Mouse (Mus musculus) gastrocnemius, adult 18-20 months (tissue): ENCODE measurements around the gene Car9. TPM values are rescaled to one million over a fixed set of nuclear protein-coding genes. Genes with fewer than 3 reads are reported as not detected.

Experiments used
- DNase-seq: peaks from one replicate; pipeline ENCODE4 v3.0.0; 2021; ENCODE audit warnings: low spot score
- total RNA-seq, 2 experiments: library from RNA; stranded (reverse); gene quantifications; 2 replicates each; pipeline ENCODE4 v1.2.3; 2021

The Car9 gene
- total RNA-seq, 2 experiments from 2014 or later, result 1.4 to 2.6 TPM

DNA sequence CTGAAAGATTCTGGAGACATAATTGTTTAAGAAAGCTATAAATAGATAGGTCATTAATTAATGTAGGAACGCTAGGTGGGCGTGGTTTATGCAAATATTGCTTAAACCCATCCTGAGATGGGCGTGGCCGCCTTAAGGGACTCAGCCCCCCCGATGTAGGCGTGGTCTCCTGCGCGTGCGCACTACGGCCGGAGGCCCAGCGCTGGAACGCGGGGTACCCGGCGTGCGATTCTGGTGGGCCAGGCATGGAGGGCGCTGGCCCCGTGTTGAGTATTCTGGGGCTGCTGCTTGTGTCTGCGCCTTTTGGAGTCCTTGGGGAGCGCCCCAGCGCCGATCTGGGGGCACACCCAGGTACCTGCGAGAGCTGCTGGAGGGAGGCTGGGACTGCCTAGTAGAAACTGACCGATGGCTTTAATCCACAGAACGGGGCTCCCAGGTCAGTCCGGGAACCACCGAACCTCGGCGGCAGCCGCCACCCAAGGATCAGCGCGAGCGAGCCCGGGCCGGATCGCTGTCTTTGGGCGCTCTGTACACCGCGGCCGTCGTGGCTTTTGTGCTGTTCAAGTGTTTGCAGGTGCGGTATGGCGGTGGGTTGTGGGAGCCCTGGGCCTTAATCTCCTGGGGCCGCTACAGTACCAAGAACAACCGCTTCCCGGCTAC is 13.4 kb upstream of the Car9 start:
- peak; percentile 96 for DNase-seq

DNA sequence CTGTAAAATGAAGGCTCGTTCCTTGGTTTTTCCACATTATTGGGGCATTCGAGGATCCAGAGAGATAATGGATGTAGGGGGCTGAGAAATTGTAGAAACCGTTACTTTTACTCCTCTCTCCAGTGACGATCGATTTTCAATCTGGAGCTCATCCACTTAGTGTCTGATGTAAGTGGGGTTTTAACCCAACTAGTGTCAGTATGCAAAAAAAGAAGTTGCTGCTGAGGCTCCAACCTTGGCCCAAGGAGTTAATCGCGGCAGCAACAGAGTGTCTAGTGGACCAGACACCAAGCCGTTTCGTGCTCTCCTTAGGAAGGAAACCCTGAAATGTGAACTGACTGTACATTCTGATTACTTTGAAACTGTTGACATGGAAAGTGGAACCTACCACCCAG is 12.9 kb upstream of the Car9 start:
- no peak for DNase-seq

DNA sequence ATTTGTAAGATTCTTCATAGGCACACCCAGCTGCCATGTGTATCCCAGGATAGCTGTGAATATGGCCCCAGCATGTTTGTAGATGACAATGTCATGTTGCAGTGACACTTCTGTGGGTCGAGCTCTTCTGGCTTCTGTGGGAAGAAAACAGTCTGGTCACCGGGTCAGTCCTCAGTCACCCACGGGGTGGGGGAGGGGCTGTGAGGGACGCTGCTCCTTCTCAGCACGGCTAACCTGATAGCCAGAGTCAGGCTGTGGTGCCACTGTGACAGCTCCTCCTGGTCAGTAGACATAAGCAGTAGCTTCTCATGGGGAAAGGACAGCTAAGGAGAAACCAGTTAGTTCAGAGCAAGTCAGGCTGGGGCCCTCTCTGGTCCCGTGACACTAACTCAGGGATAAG is 10.2 kb upstream of the Car9 start:
- DNase-seq, result no peak

DNA sequence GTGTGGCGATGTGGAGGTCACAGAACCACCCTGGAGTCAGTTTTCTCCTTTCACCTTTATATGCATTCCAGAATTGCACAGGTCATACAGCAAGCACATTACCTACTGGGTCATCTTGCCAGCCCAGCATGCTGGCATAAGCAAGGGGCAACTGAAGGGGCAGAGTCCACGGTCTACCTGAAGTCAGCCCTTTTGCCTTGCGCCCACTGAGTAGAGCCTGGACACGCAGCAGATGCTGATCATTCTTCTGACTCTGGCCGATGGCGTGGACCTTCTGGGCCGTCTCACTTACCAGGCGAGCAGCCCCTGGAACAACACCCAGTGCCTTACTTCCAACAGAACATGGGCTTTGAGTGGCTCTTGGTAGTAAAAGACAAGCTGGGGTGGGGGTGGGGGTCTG is 9.4 kb upstream of the Car9 start:
- no peak for DNase-seq

DNA sequence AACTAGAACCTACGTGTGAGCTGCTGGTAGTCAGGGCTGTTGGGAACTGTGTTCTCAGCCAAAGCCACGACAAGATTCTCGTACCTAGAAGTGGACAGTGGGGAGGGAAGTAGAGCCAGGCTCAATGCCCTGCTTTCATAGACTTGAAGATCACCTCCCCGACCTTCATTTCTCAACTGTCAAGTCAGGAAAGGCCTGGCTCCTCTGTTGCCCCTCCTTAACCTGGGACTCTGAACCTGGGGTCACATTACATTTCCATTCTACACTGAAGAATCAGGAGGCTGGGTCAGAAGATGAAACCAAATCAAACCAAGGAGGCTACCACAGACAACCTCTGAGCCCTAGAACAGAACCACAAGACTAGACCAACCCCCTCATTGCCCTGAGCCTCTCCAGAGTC is 8.8 kb upstream of the Car9 start:
- DNase-seq, result no peak

DNA sequence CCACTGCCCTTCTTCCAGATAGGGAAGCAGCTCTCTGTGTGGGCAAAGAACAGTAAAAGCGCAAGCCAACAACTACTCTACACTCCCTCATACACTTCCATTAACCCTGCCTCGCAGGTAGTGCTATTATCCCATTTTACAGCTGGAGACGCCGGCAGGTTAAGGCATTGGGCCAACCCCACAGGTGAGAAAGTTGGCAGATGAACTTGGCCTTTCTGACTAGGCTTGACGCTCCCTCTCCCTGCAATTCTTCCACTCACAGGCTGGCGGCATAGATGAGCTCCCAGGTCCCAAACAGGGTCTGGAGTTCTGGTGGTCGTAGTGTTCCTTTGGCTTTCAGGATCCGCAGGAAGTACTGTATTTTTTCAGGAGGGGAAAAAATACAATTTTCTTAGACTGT is 7.8 kb upstream of the Car9 start:
- no peak for DNase-seq

DNA sequence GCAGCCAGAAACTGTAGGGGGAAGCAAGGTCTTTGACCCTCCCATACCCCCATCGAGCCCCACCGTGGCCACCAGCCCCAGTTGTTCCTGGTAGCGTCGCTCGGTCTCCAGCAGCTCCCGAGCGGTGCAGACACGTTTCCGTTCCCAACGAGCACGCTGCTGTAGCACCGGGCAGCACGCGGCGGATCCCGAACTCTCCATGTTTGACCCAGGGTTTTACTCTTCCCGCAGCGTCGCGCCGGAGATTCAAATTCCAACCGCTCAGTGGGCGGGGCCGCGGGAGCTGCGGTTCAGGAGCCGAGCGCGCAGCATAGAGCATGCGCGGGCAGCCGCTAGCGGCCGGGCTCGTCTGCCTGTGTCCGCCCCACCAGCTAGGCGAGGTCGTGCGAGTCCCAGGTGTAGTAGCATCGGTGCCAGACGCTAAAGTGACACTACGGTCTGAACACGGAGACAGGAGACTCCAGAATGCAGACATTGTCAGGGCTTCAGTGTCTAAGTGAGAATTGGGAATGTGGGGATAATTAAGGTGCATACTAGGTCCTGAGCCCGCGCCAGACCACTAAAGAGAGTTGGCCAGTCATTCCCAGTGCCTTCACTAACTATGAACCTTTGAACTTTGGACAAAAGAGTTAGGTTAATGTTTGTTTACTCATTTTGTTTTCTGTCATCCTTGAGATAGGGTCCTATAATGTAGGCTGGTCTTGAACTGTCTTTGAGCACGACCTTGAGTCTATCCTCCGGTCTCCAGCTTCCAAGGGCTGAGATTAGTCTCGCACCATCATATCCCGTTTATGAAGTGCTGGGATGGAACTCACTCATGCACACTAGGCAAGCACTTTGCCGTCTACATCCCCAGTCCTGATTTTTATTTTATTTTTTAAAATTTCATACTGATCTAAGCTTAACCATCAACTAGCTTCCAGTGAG is 7.1 kb upstream of the Car9 start, which contains the start of gene Arhgef39:
Gene Arhgef39, minus strand, starts transcription at position 289 of the 927 bp plus-strand sequence.
- DNase-seq, result peak; percentile 70

DNA sequence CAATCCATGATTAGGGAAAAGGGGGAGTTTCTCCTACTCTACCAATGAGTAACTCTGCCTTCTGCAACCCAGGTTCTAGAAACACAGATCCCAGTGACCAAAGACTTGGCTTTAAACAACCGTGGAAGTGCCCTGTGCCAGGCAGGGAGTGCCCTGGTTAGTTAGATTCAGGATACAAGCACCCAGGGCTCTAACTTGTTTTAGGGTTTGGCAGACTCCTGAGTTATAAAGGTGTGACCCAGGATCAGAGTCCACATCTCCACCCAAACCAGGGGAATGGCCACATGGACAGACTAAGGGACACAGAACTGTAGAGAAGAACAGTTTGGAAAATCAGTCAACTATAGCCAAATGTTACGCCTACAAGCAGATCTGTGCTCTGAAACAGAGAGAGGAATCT is 3.7 kb upstream of the Car9 start:
- no peak for DNase-seq

DNA sequence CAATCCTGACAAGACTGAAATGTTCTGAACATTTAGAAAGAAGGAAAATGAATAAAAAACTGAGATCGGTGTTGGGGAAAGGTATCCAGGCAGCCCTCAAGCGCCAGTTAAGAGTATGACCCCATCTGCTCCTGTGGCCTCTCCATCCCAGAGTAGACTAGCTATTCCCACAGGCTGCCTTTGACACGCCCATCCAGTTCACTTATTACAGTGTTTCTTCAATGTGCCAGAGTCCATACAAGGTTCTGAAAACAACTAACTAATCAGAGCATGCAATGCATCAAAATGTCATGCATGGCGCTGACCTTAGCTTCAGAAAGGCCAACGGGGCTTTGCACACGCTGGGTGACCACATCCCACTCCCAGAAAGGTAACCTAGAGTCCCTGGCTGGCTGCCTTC is 3.3 kb upstream of the Car9 start:
- no peak for DNase-seq

DNA sequence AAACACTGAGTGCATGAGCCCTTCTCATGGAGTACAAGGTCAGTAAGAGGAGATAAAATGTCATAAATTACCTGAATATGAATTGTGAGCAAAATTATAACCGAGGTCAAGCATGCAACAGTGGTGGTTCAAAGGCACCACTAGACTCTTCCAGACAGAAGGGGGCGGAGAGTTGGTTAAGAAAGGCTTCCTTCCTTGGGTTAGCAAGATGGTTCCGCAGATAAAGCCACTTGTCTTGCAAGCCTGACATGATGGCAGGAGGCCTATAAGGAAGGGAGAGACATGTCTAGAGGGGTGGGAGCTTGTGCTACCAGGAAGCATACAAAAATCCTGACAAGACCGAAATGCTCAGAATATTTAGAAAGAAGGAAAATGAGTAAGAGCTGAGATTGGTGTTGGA is 2.5 kb upstream of the Car9 start:
- no peak for DNase-seq

DNA sequence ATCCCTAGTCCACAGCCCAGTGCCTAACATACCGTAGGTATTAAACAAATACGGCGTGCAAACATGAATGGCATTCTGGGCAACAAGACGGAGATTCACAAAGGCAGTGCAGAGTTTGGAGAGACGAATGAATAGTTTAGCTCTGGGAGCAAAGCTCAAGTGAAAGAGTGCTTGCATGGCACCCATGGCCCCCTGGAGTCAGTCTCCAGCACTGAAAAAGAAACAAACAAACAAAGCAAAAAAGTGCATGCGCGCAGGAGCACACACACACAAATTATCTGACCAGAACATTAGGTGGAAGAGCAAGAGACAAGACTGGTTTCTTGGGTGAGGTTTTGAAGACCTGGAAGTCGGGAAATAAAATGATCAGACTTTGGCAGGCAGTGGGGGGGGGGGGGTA is 692 bp upstream of the Car9 start:
- DNase-seq, result no peak

DNA sequence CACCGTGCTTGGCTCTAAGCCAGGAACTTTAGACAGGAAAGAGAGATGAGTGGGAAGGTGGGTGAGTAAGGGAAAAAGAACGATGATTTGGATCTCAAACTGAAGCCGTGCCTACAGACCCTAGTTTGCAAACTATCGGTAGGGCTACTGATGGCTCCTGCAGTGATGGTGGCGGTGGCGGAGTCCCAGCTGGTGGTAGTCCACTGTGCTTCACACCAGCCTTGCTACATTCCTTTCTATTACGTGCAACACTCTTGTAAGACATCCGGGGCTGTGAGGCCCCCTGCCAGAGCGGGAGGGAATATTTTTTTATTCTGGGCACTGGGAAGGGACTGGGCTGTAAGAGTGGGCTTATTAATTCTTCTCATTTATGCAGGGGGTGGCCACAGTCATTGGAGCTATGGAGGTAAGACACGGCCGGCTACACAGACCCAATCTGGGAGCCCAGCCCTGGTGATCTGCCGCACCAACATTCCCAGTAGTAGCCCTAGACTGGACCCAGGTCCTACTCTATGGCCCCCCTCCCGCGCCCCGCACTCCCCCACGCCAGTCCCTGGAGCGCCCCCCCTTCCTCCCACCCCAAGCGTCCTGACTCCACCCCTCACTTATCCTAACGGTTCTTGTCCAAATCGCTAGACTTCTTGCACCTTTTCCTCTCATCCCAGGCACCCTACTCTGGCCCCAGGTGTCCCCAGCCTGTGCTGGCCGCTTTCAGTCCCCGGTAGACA is 1.3 kb downstream of the Car9 start:
- DNase-seq, result no peak

DNA sequence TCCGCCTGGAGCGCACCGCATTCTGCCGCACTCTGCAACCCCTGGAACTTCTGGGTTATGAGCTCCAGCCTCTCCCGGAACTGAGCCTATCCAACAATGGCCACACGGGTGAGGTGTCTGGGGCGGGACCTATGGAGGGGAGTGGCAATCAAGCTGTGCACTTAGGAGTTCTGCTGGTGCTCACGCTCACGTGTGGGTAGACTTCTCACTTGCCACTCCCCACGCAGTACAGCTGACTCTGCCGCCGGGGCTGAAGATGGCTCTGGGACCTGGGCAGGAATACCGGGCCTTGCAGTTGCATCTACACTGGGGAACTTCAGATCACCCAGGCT is 1.9 kb downstream of the Car9 start:
- no peak for DNase-seq

DNA sequence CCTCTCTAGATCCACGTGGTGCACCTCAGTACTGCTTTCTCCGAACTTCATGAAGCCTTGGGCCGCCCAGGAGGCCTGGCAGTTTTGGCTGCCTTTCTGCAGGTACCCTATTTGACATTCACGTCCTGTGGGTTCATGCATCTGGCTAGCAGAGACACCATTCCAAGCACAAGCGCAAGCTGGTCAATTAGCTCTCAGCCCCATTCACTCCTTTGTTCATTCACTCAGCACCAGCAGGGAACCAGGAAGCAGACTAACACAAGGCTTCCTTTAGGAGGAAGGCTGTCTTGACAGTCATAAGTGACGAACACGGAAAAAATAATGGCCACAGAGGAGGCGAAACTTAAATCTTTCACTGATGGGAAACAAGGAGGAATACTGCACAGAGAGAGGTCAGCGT is 2.3 kb downstream of the Car9 start:
- no peak for DNase-seq

DNA sequence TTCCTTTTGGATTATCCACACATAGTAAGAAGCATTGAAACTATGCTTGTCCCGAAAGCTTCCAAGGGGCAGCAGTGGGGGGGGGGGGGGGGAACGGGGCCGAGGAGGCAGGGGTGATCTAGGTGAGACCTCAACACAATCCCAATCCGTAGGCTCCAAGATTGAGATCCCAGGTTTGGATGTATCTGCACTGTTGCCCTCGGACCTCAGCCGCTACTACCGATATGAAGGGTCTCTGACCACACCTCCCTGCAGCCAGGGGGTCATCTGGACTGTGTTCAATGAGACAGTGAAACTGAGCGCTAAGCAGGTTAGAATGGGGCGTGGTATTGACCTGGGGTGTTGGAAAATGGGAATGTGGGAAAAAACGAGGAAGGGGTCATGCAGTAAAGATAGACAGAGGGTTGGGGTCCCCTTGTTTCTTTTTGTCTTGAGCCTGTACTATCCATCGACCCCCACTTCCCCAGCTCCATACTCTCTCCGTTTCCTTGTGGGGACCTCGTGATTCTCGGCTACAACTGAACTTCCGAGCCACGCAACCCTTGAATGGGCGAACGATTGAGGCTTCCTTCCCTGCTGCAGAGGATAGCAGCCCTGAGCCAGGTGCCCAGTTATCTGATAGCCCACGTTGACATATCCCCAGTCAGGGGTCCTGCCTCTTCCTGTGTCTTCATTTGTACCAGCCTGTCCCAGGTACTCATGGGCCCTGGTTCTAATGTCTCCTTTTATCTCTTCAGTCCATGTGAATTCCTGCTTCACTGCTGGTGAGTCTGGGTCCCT is 5.1 kb downstream of the Car9 start:
- DNase-seq, result no peak

DNA sequence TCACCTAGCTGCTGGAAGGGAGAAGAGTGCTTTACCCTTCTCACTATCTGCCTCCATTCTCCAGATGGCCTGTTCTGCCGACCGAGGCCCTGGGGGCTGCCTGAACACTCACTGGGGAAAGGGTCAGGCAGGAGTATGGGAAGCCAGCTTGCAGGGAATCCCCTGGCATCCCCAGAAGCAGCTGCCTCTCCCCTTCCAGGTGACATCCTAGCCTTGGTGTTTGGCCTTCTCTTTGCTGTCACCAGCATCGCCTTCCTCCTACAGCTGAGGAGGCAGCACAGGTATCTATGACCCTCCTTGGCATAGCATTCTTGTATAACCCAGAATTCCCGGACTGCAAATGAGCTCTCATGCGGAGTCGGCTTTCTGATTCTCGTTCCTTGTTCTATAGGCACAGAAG is 5.9 kb downstream of the Car9 start:
- DNase-seq, result no peak

DNA sequence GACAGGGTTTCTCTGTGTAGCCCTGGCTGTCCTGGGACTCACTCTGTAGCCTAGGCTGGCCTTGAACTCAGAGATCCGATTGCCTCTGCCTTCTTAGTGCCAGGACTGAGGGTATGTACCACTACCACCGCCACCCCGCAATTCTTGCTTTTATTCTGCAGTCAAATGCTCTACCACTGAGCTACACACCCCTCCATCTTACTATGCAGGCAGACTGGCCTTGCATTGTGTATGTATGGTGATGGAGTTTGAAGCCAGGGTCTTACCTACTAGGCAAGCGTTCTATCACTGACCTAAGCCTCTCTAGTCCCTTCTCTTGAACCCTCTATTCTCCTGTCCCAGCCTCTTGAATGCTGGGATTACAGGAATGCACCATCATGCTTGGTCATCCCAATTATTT is 6.5 kb downstream of the Car9 start:
- no peak for DNase-seq

DNA sequence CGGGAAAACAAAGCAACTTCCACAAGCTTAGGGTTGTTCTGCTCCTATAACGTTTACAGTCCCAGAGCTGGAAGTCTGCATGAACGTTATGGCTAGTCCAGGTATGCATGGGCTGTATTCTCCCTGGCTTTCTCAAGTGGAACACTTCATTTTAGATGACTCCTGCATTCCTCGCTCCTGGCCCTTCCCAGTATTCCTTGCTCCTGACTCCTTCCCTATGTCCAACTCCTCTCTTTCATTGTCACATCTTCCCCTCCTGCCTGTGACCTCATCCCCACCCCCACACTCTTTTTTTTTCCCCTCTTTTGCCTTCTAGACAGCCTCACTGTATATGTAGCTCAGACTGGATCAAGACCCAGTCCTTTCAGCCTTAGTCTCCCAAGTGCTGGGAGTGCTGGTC is 7.0 kb downstream of the Car9 start:
- no peak for DNase-seq

DNA sequence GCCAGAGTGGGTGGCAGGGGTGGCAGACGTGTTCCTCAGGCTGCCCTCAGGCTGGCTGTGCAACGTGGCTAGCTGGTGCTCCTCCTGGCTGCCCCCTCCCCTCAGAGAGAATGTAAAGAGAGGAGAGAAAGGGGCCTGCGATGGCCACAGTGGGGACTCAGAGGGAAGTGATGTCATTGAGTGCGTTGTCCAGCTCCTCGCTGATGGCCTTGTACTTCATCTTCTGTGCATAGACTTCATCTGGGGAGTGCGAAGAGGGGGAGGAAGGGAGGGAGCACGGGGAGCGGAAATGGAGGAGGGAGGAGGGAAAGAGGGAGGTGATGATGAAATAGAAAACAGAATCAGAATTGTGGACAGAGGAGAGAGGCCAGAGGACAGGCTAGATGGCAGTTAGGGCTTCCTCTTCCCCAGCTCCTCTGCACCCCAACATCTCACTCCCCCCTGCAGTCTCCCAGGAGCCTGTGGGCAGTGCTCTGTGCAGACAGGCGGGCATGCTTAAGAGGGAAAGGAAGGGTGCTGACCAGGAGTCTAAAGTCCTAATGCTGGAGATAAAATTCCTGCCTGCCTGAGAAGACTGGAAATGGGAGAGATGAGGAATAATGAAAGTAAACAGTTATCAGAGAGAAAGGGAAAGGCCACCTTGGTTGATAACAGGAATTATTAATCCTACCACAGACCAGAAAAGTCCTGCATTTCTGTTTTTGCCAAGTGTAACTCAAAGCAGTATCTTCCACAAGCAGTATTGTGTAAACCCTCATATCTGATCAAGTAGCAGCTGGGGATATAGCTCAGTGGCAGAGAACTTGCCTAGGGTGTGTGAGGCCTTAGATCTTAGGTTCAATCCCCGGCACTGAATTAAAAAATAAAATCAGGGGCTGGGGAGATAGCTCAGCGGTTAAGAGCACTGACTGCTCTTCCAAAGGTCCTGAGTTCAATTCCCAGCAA is 9.3 kb downstream of the Car9 start:
- no peak for DNase-seq

DNA sequence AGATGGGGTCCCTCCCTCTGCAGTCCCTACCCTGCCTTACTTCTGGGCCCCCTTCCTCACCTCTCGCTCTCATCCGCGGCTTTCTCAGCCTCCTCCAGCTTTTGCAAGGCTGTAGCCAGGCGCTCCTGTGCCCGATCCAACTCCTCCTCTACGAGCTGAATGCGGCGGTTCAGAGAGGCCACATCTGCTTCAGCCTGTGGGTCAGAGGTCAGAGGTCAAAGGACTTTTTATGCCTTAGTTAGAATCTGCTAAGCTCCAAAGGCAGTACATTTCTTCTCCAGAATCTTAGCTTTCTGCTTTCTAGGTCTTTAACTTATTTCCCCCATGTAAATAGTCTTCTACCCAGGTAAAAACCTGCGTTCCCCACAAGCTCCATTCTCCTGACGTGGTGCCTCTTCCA is 12.8 kb downstream of the Car9 start:
- DNase-seq, result no peak

DNA sequence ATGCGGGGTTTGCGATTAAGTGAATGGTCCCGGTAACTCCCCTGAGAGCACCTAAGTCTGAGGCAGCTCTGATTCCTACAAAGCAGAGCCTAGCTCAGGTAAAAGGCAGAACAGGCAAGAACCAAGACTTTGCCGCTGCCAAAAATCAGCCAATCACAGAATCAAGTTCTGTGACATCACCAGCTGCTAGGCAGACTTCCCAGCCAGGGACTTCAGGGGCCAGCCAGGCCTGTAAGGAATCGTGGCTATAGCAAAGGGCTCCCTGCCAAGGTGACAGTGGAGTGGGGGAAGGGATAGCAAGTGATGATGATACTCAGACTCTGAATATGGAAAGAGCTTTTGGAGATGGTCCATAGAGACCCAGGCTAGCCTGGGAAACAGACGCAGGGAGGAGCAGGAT is 13.2 kb downstream of the Car9 start:
- peak; percentile 93 for DNase-seq
